Mouse (Mus musculus) v-Abl transformed pro-B cells (cell line): Measurements from ENCODE around the gene Acer1.
"Not testable (repeated sequence)": the region's sequence is repeated elsewhere in the genome, so short reads cannot be mapped to it uniquely, and the experiment has no call there.

ENCODE experiments used
- in situ Hi-C, 2 experiments: fragments of 400-800 bp; cut with MboI; formaldehyde crosslinking; loops; one replicate each; pipeline ENCODE4 v1.15.1; 2025; ENCODE audit not compliant: unreplicated experiment in 2 of 2

The Acer1 gene

GRCm38 (mm10) chr17:56958667-56959066, 23.3 kb downstream of the Acer1 start:
- in situ Hi-C loops: no loop called here

GRCm38 (mm10) chr17:56957763-56958429, 24.0 kb downstream of the Acer1 start:
- in situ Hi-C loops: no loop called here

- in situ Hi-C loops: loop anchor here (5.0 kb wide), 2 partner anchors 58 to 148 kb away; no protein-coding TSS in a partner anchor
These were observed 27.1 kb downstream of the Acer1 start for GRCm38 (mm10) chr17:56954871-56955270.

- in situ Hi-C loops: loop anchor here (5.0 kb wide), 2 partner anchors 55 to 145 kb away; no protein-coding TSS in a partner anchor
These were observed 29.3 kb downstream of the Acer1 start for GRCm38 (mm10) chr17:56952639-56953038.

GRCm38 (mm10) chr17:56950915-56951314, 31.0 kb downstream of the Acer1 start:
- in situ Hi-C loops: loop anchor here (5.0 kb wide), 2 partner anchors 54 to 144 kb away; no protein-coding TSS in a partner anchor

- in situ Hi-C loops: no loop called here
These were observed 43.2 kb downstream of the Acer1 start for GRCm38 (mm10) chr17:56938751-56939150.

- in situ Hi-C loops: no loop called here
These were observed 45.2 kb downstream of the Acer1 start for GRCm38 (mm10) chr17:56936731-56937130.

- in situ Hi-C loops: no loop called here
These were observed 46.4 kb downstream of the Acer1 start, which contains the start of gene Mllt1 for GRCm38 (mm10) chr17:56935363-56936131. Gene Mllt1, minus strand, starts transcription at chr17:56935415.

- in situ Hi-C loops: no loop called here
These were observed 47.2 kb downstream of the Acer1 start for GRCm38 (mm10) chr17:56934545-56935330.

- in situ Hi-C loops: no loop called here
These were observed 48.5 kb downstream of the Acer1 start for GRCm38 (mm10) chr17:56933395-56933794.

GRCm38 (mm10) chr17:56930026-56930425, 51.9 kb downstream of the Acer1 start:
- in situ Hi-C loops: no loop called here

GRCm38 (mm10) chr17:56929530-56929929, 52.4 kb downstream of the Acer1 start:
- in situ Hi-C loops: no loop called here

GRCm38 (mm10) chr17:56929101-56929500, 52.8 kb downstream of the Acer1 start:
- in situ Hi-C loops: no loop called here

- in situ Hi-C loops: no loop called here
These were observed 55.9 kb downstream of the Acer1 start for GRCm38 (mm10) chr17:56925998-56926397.

GRCm38 (mm10) chr17:56919725-56920124, 62.2 kb downstream of the Acer1 start:
- in situ Hi-C loops: no loop called here

- in situ Hi-C loops: no loop called here
These were observed 64.8 kb downstream of the Acer1 start for GRCm38 (mm10) chr17:56917166-56917565.

- in situ Hi-C loops: no loop called here
These were observed 68.5 kb downstream of the Acer1 start for GRCm38 (mm10) chr17:56913444-56913843.

GRCm38 (mm10) chr17:56913023-56913422, 68.9 kb downstream of the Acer1 start:
- in situ Hi-C loops: no loop called here

- in situ Hi-C loops: not testable (repeated sequence)
These were observed 72.2 kb downstream of the Acer1 start for GRCm38 (mm10) chr17:56909764-56910163.

- in situ Hi-C loops: no loop called here
These were observed 74.0 kb downstream of the Acer1 start for GRCm38 (mm10) chr17:56907887-56908286.

- in situ Hi-C loops: no loop called here
These were observed 74.8 kb downstream of the Acer1 start for GRCm38 (mm10) chr17:56907096-56907495.
